Mouse (Mus musculus): ENCODE data around the gene Narfl. TPM values are rescaled to one million over a fixed set of nuclear protein-coding genes. Genes with fewer than 3 reads are reported as not detected.
A peak's percentile ranks its signal among the peaks of the same experiment; 100 is the strongest.

Gene Narfl
- total RNA-seq (2012; rRNA removed) = 27.0 and 32.7 TPM in 2 replicates

DNA sequence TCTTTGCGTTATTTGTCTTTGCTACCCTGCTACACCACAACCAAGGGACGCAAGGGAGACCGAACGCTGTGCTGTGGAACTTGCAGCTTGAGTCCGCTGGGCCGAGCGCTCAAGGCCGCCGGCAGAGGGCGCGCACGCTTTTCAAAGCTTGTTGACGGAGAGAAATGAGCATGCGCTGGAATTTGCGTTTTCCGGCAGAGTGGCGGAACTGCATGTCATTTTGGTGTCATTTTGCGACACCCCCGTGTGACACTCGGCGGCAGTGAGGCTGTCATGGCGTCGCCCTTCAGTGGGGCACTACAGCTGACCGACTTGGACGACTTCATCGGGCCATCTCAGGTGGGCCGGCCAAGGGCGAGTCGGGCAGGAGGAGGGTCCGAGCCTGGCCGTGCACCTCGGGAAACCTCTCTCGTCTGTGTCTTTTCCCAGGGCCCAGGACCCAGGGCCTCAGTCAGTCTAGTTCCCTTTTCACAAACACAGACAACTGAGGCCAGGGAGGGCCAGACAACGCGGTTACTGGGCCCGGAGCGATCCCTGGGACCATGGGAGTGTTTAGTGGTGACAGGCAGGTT is at the start of gene Narfl:
Gene Narfl (plus strand): TSS at position 228 of the 572 bp plus-strand sequence.
- Histone ChIP-seq H3K4me1 (ENCODE audit: control insufficient read depth in 2 of 2, insufficient read depth in 2 of 2, low read length in 2 of 2, poor library complexity in 1 of 2) (peaks cover 2 to 3% of the 10 kb centered on the region in 2 experiments; a peak in 1 of 4 replicates), H3K9ac (ENCODE audit: insufficient read depth, low read depth, low read length, poor library complexity, severe bottlenecking) (peak within 1 kb of the TSS; percentile 93), H3K36me3 (ENCODE audit: control insufficient read depth, insufficient read depth, low read length, poor library complexity, severe bottlenecking) (peaks cover 8% of the 10 kb centered on the region), H3K4me3 (ENCODE audit: insufficient read depth in 1 of 2, low read depth in 1 of 2, low read length in 2 of 2, poor library complexity in 1 of 2, severe bottlenecking in 1 of 2) (peak within 1 kb of the TSS; percentile 86 to 93), H3K9me3 (ENCODE audit: control insufficient read depth, insufficient read depth, low read depth, low read length) (no peaks in the 10 kb centered on the region), H3K27ac (ENCODE audit: insufficient read depth, low read depth, low read length, poor library complexity, severe bottlenecking) (no peak within 1 kb of the TSS)
- peak; percentile 99 for DNase-seq (ENCODE audit: low read depth, low spot score)
- TF ChIP-seq ZC3H11A (IDR thresholded peaks at IDR 0.05; ENCODE audit: borderline replicate concordance, low read depth, low read length) (no peak), HCFC1 (IDR thresholded peaks at IDR 0.05; ENCODE audit: borderline replicate concordance, insufficient read depth, low read length) (peak; percentile 98), MAFK (IDR thresholded peaks at IDR 0.05; ENCODE audit: insufficient read depth, low read depth, low read length) (no peak), CHD2 (IDR thresholded peaks at IDR 0.05; ENCODE audit: low read depth, low read length) (no peak)
- in situ Hi-C loops (cut with MboI; ENCODE audit: low sequenced_read_pairs in 2 of 2, unreplicated experiment in 2 of 2) = no loop called here

GRCm38 (mm10) chr17:25723919-25724318 is 49.7 kb upstream of the Narfl start:
- no peak for DNase-seq (ENCODE audit: low read depth, low spot score)
- peaks cover 4 to 24% of the 10 kb centered on the region in 2 experiments; a peak in 2 of 4 replicates for H3K4me1 ChIP-seq (ENCODE audit: control insufficient read depth in 2 of 2, insufficient read depth in 2 of 2, low read length in 2 of 2, poor library complexity in 1 of 2)
- H3K27ac ChIP-seq (ENCODE audit: insufficient read depth, low read depth, low read length, poor library complexity, severe bottlenecking) = no peak overlapping the region
- H3K36me3 ChIP-seq (ENCODE audit: control insufficient read depth, insufficient read depth, low read length, poor library complexity, severe bottlenecking) = peaks cover 60% of the 10 kb centered on the region
- no peak for TF ChIP-seq CHD2 (IDR thresholded peaks at IDR 0.05; ENCODE audit: low read depth, low read length)
- no peak for TF ChIP-seq MAFK (IDR thresholded peaks at IDR 0.05; ENCODE audit: insufficient read depth, low read depth, low read length)
- TF ChIP-seq ZC3H11A (IDR thresholded peaks at IDR 0.05; ENCODE audit: borderline replicate concordance, low read depth, low read length) = no peak
- no peak for TF ChIP-seq ZNF384 (IDR thresholded peaks at IDR 0.05; ENCODE audit: low read depth, low read length)
- no peak for TF ChIP-seq HCFC1 (IDR thresholded peaks at IDR 0.05; ENCODE audit: borderline replicate concordance, insufficient read depth, low read length)
- peak overlapping the region; percentile 55; the same call in 1 of the 2 replicates for H3K9ac ChIP-seq (ENCODE audit: insufficient read depth, low read depth, low read length, poor library complexity, severe bottlenecking)
- no peaks in the 10 kb centered on the region for H3K9me3 ChIP-seq (ENCODE audit: control insufficient read depth, insufficient read depth, low read depth, low read length)
- H3K4me3 ChIP-seq (ENCODE audit: insufficient read depth in 1 of 2, low read depth in 1 of 2, low read length in 2 of 2, poor library complexity in 1 of 2, severe bottlenecking in 1 of 2) = peak overlapping the region in 1 of 2 experiments; percentile 38; a peak in 2 of 4 replicates
- in situ Hi-C loops (cut with MboI; ENCODE audit: low sequenced_read_pairs in 2 of 2, unreplicated experiment in 2 of 2) = no loop called here

DNA sequence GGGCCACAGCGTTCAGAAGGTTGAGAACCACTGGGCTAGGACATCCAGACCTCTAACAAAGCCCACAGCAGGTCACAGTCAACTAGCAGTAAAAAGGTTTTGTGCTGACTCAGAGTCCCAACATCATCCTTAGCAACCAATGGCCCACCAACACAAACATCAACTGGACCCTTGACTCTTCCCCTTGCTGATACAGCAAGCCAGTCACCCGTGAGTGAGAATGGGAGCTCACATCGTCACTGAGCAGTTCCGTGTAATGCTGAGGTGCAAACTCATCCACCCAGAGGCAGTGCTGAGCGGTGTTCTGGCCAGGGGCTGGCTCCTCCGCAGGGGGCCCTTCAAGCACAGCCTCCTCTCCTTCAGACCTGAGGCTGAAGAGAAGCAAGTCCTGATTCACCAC is 48.3 kb upstream of the Narfl start:
- H3K9ac ChIP-seq (ENCODE audit: insufficient read depth, low read depth, low read length, poor library complexity, severe bottlenecking) = no peak overlapping the region
- in situ Hi-C loops (cut with MboI; ENCODE audit: low sequenced_read_pairs in 2 of 2, unreplicated experiment in 2 of 2) = no loop called here
- no peak overlapping the region for H3K4me3 ChIP-seq (ENCODE audit: insufficient read depth in 1 of 2, low read depth in 1 of 2, low read length in 2 of 2, poor library complexity in 1 of 2, severe bottlenecking in 1 of 2)
- peaks cover 4 to 24% of the 10 kb centered on the region in 2 experiments; a peak in 2 of 4 replicates for H3K4me1 ChIP-seq (ENCODE audit: control insufficient read depth in 2 of 2, insufficient read depth in 2 of 2, low read length in 2 of 2, poor library complexity in 1 of 2)
- no peaks in the 10 kb centered on the region for H3K9me3 ChIP-seq (ENCODE audit: control insufficient read depth, insufficient read depth, low read depth, low read length)
- H3K36me3 ChIP-seq (ENCODE audit: control insufficient read depth, insufficient read depth, low read length, poor library complexity, severe bottlenecking) = peaks cover 47% of the 10 kb centered on the region
- H3K27ac ChIP-seq (ENCODE audit: insufficient read depth, low read depth, low read length, poor library complexity, severe bottlenecking) = no peak overlapping the region
- TF ChIP-seq MAFK (IDR thresholded peaks at IDR 0.05; ENCODE audit: insufficient read depth, low read depth, low read length) (no peak), ZNF384 (IDR thresholded peaks at IDR 0.05; ENCODE audit: low read depth, low read length) (no peak), HCFC1 (IDR thresholded peaks at IDR 0.05; ENCODE audit: borderline replicate concordance, insufficient read depth, low read length) (no peak), ZC3H11A (IDR thresholded peaks at IDR 0.05; ENCODE audit: borderline replicate concordance, low read depth, low read length) (no peak), CHD2 (IDR thresholded peaks at IDR 0.05; ENCODE audit: low read depth, low read length) (no peak)
- DNase-seq (ENCODE audit: low read depth, low spot score) = no peak

GRCm38 (mm10) chr17:25727265-25728008 is 46.1 kb upstream of the Narfl start, which contains the start of the genes Chtf18 and Rpusd1:
Gene Chtf18, minus strand, starts transcription at chr17:25727419.
Gene Rpusd1, plus strand, starts transcription at chr17:25727670.
- Histone ChIP-seq H3K9ac (ENCODE audit: insufficient read depth, low read depth, low read length, poor library complexity, severe bottlenecking) (peak within 1 kb of the TSS; percentile 93), H3K9me3 (ENCODE audit: control insufficient read depth, insufficient read depth, low read depth, low read length) (no peaks in the 10 kb centered on the region), H3K36me3 (ENCODE audit: control insufficient read depth, insufficient read depth, low read length, poor library complexity, severe bottlenecking) (peaks cover 27% of the 10 kb centered on the region), H3K4me3 (ENCODE audit: insufficient read depth in 1 of 2, low read depth in 1 of 2, low read length in 2 of 2, poor library complexity in 1 of 2, severe bottlenecking in 1 of 2) (peak within 1 kb of the TSS; percentile 84 to 98), H3K27ac (ENCODE audit: insufficient read depth, low read depth, low read length, poor library complexity, severe bottlenecking) (0 out of 2 replicates have a peak within 1 kb of the TSS, but pooled peaks have one; percentile 30), H3K4me1 (ENCODE audit: control insufficient read depth in 2 of 2, insufficient read depth in 2 of 2, low read length in 2 of 2, poor library complexity in 1 of 2) (peaks cover 4 to 24% of the 10 kb centered on the region in 2 experiments; a peak in 2 of 4 replicates)
- TF ChIP-seq MAFK (IDR thresholded peaks at IDR 0.05; ENCODE audit: insufficient read depth, low read depth, low read length) = no peak
- no peak; the same call in 1 of the 2 replicates for TF ChIP-seq CHD2 (IDR thresholded peaks at IDR 0.05; ENCODE audit: low read depth, low read length)
- in situ Hi-C loops (cut with MboI; ENCODE audit: low sequenced_read_pairs in 2 of 2, unreplicated experiment in 2 of 2) = no loop called here
- peak; percentile 100 for DNase-seq (ENCODE audit: low read depth, low spot score)

Data from ES-E14 (cell line).